Mouse (Mus musculus) G1E (cell line): Measurements from ENCODE around the gene Palm. TPM values are rescaled to one million over a fixed set of nuclear protein-coding genes. Genes with fewer than 3 reads are reported as not detected.

Experiments used
- ATAC-seq: 2 replicates; pipeline ENCODE4 v1.8.0; 2016; ENCODE audit warnings: mild to moderate bottlenecking; ENCODE audit not compliant: insufficient number of reproducible peaks, poor library complexity, low FRiP score, severe bottlenecking; ENCODE audit errors: extremely low read depth
- DNase-seq: peaks from one replicate; pipeline ENCODE4 v3.0.0; 2012; ENCODE audit warnings: low spot score
- H3K27me3 ChIP-seq: 2 replicates; pipeline ENCODE4 v1.6.1; 2012; ENCODE audit warnings: mild to moderate bottlenecking, low read length, inconsistent platforms; ENCODE audit not compliant: insufficient read depth
- H3K36me3 ChIP-seq: replicated peaks from 2 replicates; pipeline ENCODE3; 2012; ENCODE audit warnings: mild to moderate bottlenecking, inconsistent platforms
- H3K4me1 ChIP-seq: 2 replicates; pipeline ENCODE4 v1.6.1; 2012; ENCODE audit warnings: low read depth, low read length, inconsistent platforms, mixed read lengths; ENCODE audit not compliant: insufficient read depth
- H3K4me3 ChIP-seq: 2 replicates; pipeline ENCODE4 v1.5.1; 2012; ENCODE audit warnings: low read depth, mild to moderate bottlenecking, inconsistent platforms, low read length, moderate library complexity, mixed read lengths
- H3K9me3 ChIP-seq: replicated peaks from 2 replicates; pipeline ENCODE4 v1.6.1; 2012; ENCODE audit warnings: inconsistent platforms
- CTCF ChIP-seq: IDR thresholded peaks from 2 replicates; pipeline ENCODE4 v1.5.1; 2012; ENCODE audit warnings: low read depth, low read length, inconsistent platforms, mixed read lengths
- GATA1 ChIP-seq: IDR thresholded peaks from 2 replicates; pipeline ENCODE4 v1.6.1; 2012; ENCODE audit warnings: borderline replicate concordance, low read length, inconsistent platforms, mixed read lengths
- GATA2 ChIP-seq: IDR thresholded peaks from 2 replicates; pipeline ENCODE4 v1.6.1; 2012; ENCODE audit warnings: low read depth, low read length, inconsistent platforms, borderline replicate concordance
- POLR2AphosphoS5 ChIP-seq: IDR thresholded peaks from 2 replicates; pipeline ENCODE4 v1.6.1; 2012; ENCODE audit warnings: low read depth, low read length, inconsistent platforms; ENCODE audit not compliant: insufficient replicate concordance
- TAL1 ChIP-seq: conservative IDR thresholded peaks from 2 replicates; pipeline ENCODE4 v1.6.1; 2012; ENCODE audit warnings: low read depth, low read length, inconsistent platforms, mixed read lengths
- polyA plus RNA-seq: library from polyadenylated mRNA; stranded (reverse); fragments of >175 nt; gene quantifications from 2 replicates; pipeline ENCODE4 v1.2.3, GENCODE M21; 2012
- total RNA-seq, 2 experiments: library from RNA; stranded (forward) in 1 of 2; stranded (reverse) in 1 of 2; fragments of 200-1000 nt in 1 of 2; fragments of >200 nt in 1 of 2; fragmentation: Nextera tagmentation in 1 of 2; gene quantifications; 2 replicates each; pipeline ENCODE4 v1.2.3; 2014 to 2017

Palm gene
- total and polyA plus RNA-seq, 3 experiments, result 0.11 to 0.42 TPM; not detected in 1

DNA sequence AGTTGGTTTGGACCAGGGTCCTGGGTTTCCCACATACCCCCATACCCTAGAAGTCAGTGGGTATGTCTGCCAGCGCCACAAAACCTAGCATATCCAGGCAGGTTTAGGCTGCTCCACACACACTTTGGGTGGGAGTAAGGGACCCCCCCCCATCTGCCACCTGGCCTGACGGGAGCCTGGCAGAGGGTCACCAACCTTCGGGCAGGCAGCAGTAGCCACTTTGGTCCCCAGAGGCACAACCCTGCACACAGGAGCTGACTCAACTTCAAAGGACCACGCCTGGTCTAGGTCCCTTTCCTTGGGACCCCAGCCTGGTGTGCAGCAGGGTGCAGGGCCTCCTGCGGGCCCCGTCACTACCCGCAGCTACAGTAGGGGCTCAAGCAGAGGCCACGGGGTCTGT is 26.9 kb downstream of the Palm start:
- Histone ChIP-seq H3K36me3 (no peaks in the 10 kb centered on the region), H3K9me3 (no peaks in the 10 kb centered on the region), H3K4me3 (no peak overlapping the region), H3K4me1 (peaks cover 13% of the 10 kb centered on the region), H3K27me3 (peaks cover 74% of the 10 kb centered on the region)
- no peak for TF ChIP-seq CTCF
- TF ChIP-seq POLR2AphosphoS5, result no peak
- no peak for TF ChIP-seq TAL1
- no peak for TF ChIP-seq GATA2
- ATAC-seq (no peak), DNase-seq (no peak)

DNA sequence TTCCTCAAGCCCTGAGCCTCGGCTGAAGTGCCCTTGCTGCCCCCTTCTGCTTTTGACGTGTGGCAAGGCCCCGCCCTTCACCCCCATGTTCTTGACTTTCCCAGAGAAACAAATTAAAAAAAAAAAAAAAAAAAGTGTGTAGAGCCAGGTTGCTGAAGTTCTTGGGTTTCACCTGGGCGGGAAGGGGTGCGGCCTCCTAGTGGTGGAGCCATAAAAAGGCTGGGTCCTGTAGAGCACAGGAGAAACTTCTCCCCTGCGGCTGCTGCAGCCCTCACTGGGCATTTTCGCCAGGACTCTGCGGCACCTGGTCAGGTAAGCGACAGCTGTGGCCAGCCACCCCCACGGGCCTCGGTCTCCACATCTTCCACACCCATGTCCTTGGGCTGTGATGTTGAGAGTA is 27.4 kb downstream of the Palm start, which contains the start of gene Misp:
TSS of gene Misp (plus strand) at position 208 of the 400 bp plus-strand sequence.
- DNase-seq (no peak), ATAC-seq (no peak)
- no peak within 1 kb of the TSS for H3K4me3 ChIP-seq
- peaks cover 16% of the 10 kb centered on the region for H3K4me1 ChIP-seq
- no peaks in the 10 kb centered on the region for H3K9me3 ChIP-seq
- H3K36me3 ChIP-seq, result no peaks in the 10 kb centered on the region
- H3K27me3 ChIP-seq, result peaks cover 77% of the 10 kb centered on the region
- TF ChIP-seq GATA1 (no peak), TAL1 (no peak), POLR2AphosphoS5 (no peak), CTCF (no peak), GATA2 (no peak)

DNA sequence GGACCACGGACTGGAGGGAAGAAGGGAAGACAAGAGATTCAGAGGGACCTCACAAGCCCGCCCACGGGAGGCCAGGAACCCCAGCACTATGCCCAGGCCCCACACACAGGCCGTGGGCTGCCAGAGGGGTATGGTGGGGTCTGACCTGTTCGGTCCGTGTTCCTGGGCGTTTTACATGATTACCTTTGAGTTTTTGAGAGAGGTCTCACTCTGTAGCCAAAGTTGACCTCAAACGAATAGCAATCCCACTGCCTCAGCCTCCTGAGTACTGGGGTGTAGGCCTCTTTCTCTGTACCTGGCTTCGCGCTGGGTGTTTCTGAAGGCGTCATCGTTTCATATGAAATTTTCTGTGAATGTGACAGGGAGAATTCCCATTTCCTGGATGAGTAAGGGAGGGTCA is 28.4 kb downstream of the Palm start:
- no peak for DNase-seq
- Histone ChIP-seq H3K9me3 (no peaks in the 10 kb centered on the region), H3K36me3 (no peaks in the 10 kb centered on the region), H3K4me3 (no peak overlapping the region), H3K27me3 (peaks cover 77% of the 10 kb centered on the region), H3K4me1 (peaks cover 18% of the 10 kb centered on the region)
- TF ChIP-seq CTCF, result no peak
- TF ChIP-seq GATA1, result no peak
- no peak for TF ChIP-seq TAL1
- no peak for TF ChIP-seq POLR2AphosphoS5
- TF ChIP-seq GATA2, result no peak
- no peak for ATAC-seq

DNA sequence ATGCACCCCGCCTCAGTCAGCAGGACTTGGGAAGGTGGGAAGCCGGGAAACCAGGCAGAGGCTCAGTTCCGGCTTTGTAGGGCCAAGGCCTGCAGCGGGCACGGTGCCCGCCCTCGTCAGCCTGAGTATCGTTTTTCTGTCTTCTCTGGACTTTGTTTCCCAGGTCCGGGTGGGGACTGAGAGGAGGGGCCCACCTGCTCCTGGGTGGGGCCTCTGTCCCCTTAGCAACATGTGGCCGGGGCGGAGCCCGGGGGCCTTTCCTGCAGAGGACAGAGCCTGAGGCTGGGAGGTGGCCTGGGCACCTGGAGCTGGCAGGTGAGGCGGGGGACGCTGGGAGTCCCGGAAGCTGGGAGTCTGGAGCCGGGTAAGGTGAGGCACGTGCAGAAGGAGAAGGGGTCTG is 29.0 kb downstream of the Palm start:
- Histone ChIP-seq H3K4me1 (peaks cover 18% of the 10 kb centered on the region), H3K4me3 (no peak overlapping the region), H3K9me3 (no peaks in the 10 kb centered on the region), H3K27me3 (peaks cover 81% of the 10 kb centered on the region), H3K36me3 (no peaks in the 10 kb centered on the region)
- TF ChIP-seq TAL1, result no peak
- DNase-seq (no peak), ATAC-seq (no peak)

DNA sequence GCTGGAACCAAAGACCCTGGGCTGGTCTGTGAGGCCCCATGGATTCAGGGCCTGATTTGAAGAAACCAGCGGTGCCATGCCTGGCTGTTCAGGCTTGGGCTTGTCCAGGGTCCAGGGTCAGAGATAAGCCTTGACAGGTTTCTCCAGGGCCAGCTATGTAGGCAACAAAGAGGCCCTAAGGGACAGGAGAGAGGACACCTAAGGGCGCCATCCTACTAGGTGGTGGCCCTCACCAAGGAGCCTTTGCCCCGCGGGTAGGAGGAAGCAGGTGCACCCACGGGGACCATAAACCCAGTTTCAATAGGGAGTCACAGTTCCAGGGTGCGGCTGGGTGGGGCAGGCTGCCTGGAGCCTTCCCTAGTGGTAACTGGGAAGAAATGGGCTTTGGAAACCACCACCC is 29.6 kb downstream of the Palm start:
- no peak for TF ChIP-seq TAL1
- TF ChIP-seq POLR2AphosphoS5, result no peak
- no peak overlapping the region for H3K4me3 ChIP-seq
- ATAC-seq (no peak), DNase-seq (no peak)
- H3K9me3 ChIP-seq, result no peaks in the 10 kb centered on the region
- peaks cover 18% of the 10 kb centered on the region for H3K4me1 ChIP-seq
- H3K36me3 ChIP-seq, result no peaks in the 10 kb centered on the region
- peaks cover 85% of the 10 kb centered on the region for H3K27me3 ChIP-seq

DNA sequence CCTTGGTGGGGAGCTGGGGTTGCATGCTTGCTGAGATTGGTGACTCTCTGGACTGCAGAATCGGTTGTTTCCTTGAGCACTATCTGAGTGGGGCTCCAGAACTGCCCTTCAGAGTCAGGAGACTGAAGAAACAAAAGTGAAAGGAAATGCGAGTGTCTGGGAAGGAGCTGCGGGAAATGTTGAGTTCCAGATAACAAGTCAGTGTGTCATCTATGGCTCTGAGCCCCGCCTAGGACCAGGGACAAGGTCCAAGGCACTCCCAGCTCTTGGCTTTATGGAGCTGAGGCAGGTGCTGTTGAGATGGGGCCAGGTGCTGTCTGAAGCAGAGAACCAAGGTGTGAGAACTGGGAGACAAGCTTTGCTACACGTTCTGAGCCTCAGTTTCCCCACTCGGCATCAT is 31.0 kb downstream of the Palm start:
- no peak for DNase-seq
- TF ChIP-seq GATA2 (no peak), GATA1 (no peak), POLR2AphosphoS5 (no peak)
- Histone ChIP-seq H3K4me3 (no peak overlapping the region), H3K27me3 (peaks cover 84% of the 10 kb centered on the region), H3K36me3 (no peaks in the 10 kb centered on the region), H3K9me3 (no peaks in the 10 kb centered on the region), H3K4me1 (peaks cover 15% of the 10 kb centered on the region)
- no peak for ATAC-seq

DNA sequence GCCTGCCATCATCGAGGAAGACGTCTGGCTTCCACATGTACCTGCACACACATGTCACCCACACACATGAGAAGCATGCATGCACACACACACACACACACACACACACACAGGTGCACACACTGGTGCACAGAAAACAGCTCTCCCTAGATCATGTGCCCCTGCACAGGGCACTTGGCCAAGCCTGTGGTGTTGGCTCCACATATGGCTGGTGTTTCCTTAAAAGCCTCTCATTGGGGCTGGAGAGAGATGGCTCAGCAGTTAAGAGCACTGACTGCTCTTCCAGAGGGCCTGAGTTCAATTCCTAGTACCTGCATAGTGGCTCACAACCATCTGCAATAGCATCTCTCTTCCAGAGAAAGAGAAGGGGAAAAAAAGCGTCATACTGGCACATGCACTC is 38.2 kb downstream of the Palm start:
- H3K27me3 ChIP-seq, result peaks cover 54% of the 10 kb centered on the region

More for the DNA sequence above, 38.2 kb downstream of the Palm start:
- no peak for TF ChIP-seq POLR2AphosphoS5
- no peak for TF ChIP-seq GATA1
- no peak for TF ChIP-seq CTCF
- no peak for TF ChIP-seq TAL1
- no peak for DNase-seq
- Histone ChIP-seq H3K36me3 (no peaks in the 10 kb centered on the region), H3K9me3 (no peaks in the 10 kb centered on the region), H3K4me3 (no peak overlapping the region), H3K4me1 (0 out of 2 replicates have a peak, but pooled peaks cover 3% of the 10 kb centered on the region)
- ATAC-seq, result no peak
